Mouse (Mus musculus) lung, adult 10 weeks (tissue): ENCODE measurements around the gene Poc1a. TPM values are rescaled to one million over a fixed set of nuclear protein-coding genes. Genes with fewer than 3 reads are reported as not detected.

Experiments used
- polyA plus RNA-seq: library from polyadenylated mRNA; stranded (reverse); fragments of 350-450 nt; fragmentation: Illumina TruSeq; extraction: RNeasy Lipid Tissue Mini Kit (QIAGEN cat#74804); gene quantifications from one replicate; pipeline ENCODE4 v1.2.3, GENCODE M21; 2014; ENCODE audit warnings: low read depth, low replicate concordance; ENCODE audit not compliant: insufficient read depth

Gene Poc1a
- polyA plus RNA-seq: 6.4 TPM

DNA sequence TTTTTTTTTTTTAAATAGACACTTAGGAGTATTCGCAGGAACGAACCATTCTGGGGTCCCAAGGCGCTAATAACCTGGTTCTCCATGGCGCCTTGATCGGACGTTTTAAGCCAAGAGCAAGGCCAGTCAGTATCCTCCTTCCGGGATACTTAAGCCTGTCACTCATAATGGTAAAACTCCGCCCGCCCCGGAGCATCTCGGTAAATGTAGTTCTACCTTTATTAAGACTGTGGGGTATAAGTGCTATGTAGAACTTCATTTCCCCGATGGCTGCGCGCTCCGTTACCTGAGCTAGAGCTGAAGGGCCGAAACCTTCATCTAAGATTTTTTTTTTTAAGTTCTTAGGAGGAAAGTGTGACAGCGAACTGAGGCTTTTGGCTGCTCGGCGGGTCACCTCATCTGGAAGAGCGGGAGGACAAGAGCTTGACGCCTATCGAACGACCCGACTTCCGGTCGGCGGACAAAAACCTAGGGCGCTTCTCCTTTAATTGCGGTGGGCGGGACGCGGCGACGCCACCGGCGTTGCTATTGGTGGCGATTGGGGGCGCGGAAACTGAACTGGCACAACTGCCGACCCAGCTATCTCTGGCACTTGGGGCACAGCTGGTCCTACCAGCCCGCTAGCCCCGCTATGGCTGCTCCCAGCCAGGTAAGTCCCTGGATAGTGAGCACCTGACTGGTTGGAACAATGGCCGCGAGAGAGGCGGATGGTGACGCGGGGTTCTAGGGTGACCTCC lies at the start of gene Poc1a:
TSS of gene Poc1a (plus strand) at position 254 of the 737 bp plus-strand sequence.

GRCm38 (mm10) chr9:106368112-106368717 lies 87.4 kb downstream of the Poc1a start, which contains the start of gene Dusp7:
TSS of gene Dusp7 (plus strand) at chr9:106368632.

Other genes starting within 250 kb of the Poc1a start
- 0.39 TPM for gene Col6a4, start 184.3 kb upstream of the Poc1a start, polyA plus RNA-seq
- 1.2 TPM for gene Glyctk, start 122.9 kb upstream of the Poc1a start, polyA plus RNA-seq
- 27.9 TPM for gene Wdr82, start 110.1 kb upstream of the Poc1a start, polyA plus RNA-seq
- gene Ppm1m, start 81.3 kb upstream of the Poc1a start, polyA plus RNA-seq: 33.4 TPM
- gene Twf2, start 78.0 kb upstream of the Poc1a start, polyA plus RNA-seq: 44.7 TPM
- gene Tlr9, start 58.5 kb upstream of the Poc1a start, polyA plus RNA-seq: 0.81 TPM
- 268 TPM for gene Alas1, start 32.4 kb upstream of the Poc1a start, polyA plus RNA-seq
- 33.2 TPM for gene Dusp7, start 87.6 kb downstream of the Poc1a start, polyA plus RNA-seq
- gene Rpl29, start 148.4 kb downstream of the Poc1a start, polyA plus RNA-seq: 688 TPM
- gene Acy1, start 157.3 kb downstream of the Poc1a start, polyA plus RNA-seq: 6.0 TPM
- gene Abhd14b, start 166.4 kb downstream of the Poc1a start, polyA plus RNA-seq: 37.3 TPM
- 18.9 TPM for gene Abhd14a, start 166.6 kb downstream of the Poc1a start, polyA plus RNA-seq
- 19.3 TPM for gene Pcbp4, start 172.2 kb downstream of the Poc1a start, polyA plus RNA-seq
- gene Gpr62, start 184.9 kb downstream of the Poc1a start, polyA plus RNA-seq: 0.11 TPM
- gene Rrp9, start 194.9 kb downstream of the Poc1a start, polyA plus RNA-seq: 22.2 TPM
- 21.9 TPM for gene Parp3, start 195.9 kb downstream of the Poc1a start, polyA plus RNA-seq
- not detected for gene Iqcf1, start 218.9 kb downstream of the Poc1a start, polyA plus RNA-seq
- not detected for gene Iqcf5, start 233.5 kb downstream of the Poc1a start, polyA plus RNA-seq